Mouse (Mus musculus) brain, adult 2 months (tissue): Measurements from ENCODE around the gene Myo15.
"Not testable (repeated sequence)": the region's sequence is repeated elsewhere in the genome, so short reads cannot be mapped to it uniquely, and the experiment has no call there.

Experiments used
- DNase-seq: peaks from one replicate; pipeline ENCODE4 v3.0.0; 2011; ENCODE audit warnings: low read depth, low spot score

The Myo15 gene

DNA sequence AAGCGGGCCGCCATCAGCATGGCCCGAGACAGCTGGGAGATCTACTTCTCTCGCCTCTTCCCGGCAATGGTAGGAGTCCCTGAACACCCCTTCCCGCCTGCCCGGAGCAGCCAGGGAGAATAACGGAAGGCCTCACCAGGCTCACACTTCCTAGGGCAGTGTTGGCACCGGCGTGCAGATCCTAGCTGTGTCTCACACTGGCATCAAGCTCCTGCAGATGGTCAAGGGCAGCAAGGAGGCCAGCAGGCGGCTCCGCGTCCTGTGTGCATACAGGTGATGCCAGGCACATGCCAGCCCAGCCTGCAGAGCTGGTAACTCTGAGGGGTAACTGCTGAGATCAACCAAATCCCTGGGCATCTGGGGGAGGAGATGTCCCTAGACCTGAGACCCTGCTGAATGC lies 38.1 kb downstream of the Myo15 start:
- peak; percentile 53 for DNase-seq

DNA sequence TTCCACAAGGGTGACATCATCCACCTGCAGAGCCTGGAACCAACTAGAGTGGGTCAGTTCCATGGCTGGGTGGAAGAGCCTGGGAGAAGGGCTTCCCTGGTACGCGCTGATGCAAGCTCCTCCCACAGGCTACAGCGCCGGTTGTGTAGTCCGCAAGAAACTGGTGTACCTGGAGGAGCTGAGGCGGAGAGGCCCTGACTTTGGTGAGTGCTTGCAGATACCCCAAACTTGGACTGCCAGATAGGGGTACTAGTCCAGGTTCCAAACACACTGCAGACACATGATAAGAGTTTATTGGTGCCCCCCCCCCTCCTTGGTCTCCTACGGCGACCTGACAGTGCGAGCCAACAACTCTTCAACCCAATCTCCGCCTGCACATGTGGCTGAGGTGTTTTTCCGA lies 39.8 kb downstream of the Myo15 start:
- peak; percentile 12 for DNase-seq

DNA sequence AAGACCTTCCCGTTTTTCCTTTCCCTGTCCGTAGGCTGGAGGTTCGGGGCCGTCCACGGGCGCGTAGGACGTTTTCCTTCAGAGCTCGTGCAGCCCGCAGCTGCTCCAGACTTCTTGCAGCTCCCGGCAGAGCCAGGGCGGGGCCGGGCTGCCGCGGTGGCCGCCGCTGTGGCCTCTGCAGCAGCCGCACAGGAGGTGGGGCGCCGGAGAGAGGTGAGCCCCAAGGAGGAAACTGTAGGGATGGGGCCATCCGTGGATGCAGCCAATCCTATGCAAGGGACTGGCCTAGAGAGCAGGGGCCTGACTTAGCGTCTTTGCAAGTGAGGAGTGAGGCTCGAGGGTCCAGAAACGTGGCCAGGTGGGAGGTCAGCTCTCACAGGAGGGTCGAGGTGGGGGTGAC lies 40.4 kb downstream of the Myo15 start:
- peak; percentile 16 for DNase-seq

DNA sequence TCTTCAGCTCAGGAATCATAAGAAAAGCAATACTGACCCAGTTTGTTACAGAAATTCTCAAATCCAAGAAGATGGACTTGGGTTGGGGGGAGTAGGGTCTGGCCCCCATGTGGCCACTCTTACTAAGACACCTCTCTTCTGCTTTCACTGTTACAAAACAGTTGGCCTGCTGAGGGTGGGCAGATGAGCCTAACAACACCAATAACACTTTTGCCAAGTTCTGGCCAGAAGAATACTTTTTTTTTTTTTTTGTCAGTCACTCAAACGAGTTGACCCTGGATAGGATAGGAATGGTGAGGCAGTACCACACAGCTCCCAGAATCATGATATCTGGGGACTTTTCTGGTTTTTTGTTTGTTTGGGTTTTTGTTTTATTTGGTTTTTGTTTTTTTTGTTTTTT lies 42.8 kb downstream of the Myo15 start:
- no peak for DNase-seq

DNA sequence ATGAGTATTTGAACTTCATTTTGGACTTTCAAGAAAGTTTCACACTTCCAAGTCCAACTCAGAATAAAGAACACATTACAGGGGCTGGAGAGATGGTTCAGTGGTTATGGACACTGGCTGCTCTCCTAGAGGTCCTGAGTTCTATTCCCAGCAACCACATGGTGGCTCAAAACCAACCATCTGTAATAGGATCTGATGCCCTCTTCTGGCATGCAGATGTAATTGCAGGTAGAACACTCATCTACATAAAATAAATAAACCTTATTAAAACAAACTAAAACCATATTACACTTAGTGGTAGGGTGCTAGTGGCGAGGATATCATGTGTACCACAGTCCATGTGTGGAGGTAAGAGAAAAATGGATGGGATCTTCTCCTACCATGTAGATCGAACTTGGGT lies 43.4 kb downstream of the Myo15 start:
- DNase-seq: no peak

DNA sequence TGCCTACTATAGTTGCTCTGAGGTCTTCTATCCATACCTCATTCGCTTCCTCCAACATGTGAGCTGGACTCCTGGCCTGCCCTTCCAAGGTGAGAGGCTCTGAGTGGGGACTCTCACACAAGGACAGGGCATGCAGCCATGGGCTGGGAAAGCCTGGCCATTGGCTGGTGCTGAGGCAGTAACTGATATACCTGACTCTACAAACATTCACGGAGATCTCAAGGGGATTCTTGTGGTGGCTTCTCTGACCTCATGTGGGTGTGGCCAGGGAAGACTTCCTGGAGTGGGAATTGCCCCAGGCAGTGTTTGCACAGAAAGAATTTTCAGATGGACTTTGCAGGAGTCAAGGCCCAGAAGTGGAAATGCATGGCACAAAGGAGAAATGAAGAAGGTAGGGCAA lies 45.8 kb downstream of the Myo15 start:
- DNase-seq: no peak

DNA sequence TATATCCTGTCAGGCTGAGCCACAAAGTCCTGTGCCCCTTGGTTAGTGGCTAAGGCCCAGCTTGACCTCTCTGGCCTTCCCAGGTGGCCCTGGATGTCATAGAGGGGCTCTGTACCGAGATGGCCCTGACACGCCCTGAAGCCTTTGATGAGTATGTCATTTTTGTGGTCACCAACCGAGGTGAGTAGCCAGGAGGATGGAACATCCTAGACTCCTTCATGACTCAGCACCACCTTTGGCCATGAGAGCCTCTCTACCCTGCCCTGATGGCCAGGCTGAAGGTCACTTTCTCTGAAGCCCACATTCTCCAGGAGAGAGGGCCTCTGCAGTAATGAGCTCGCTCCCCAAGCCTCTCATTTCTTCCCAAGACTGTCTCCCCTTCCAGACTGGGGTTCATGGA lies 49.2 kb downstream of the Myo15 start:
- DNase-seq: no peak

DNA sequence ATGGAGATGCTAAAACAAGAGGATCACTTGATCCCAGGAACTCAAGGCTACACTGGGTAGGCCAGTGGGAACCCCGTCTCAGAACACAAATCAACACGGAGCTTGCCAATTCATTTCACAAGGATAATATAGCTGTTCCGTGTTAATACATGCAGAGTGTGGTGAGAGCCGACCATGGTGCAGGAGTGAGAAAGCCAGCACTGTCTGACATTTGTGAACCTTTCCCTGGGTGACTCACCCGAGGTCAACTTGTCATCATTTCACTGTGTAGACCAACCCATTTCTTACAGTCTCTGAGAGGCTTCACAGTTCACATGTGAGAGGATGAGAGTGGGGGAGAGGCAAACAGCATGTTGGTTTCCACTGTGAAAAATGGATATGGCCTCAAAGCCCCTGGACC lies 52.9 kb downstream of the Myo15 start:
- DNase-seq: no peak

DNA sequence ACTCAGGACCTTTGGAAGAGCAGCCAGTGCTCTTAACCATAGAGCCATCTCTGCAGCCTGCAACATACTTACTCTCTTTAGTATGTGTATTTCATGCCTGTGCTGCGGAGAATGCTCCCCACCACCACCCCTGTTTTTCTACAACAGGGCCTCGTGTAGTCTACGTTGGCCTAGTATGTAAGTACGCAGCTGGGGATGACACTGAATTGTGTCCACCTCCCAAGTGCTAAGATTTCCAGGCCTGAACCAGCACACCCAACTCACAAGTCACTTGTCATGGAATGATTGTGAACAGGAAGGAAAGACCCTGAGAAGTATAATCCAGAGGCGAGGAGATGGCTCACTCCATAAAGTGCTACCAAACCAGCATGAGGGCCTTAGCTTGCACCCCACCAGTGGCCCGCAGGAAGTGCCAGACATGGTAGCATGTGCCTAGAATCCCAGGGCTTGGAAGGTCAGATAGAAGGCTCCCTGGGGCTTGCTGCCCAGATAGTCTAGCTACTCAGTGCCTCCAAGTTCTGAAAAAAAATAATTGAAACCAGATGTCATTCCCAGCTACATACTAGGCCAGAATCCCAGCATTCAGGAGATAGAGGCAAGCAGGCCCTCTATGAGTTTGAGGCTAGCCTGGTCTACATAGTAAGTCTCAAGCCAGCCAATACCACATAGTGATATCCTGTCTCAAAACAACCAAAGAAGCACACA lies 53.7 kb downstream of the Myo15 start:
- no peak for DNase-seq

DNA sequence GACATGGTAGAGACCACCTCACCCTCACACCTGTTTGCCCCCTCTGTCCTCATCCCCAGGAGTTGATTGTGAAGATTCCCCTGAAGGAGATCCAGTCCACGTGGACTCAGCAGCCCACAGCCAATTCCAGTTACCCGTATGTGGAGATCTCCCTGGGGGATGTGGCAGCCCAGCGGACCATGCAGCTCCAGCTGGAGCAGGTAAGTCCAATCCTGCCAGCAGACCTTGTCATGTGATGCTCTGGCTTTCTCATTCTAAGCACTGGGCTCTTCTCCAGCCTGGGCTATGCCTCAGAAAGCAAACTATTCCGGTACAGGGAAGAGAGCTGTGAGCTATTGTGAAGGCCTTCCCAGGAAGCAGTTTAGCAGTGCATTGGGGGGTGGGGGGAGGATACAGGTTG lies 57.3 kb downstream of the Myo15 start:
- DNase-seq: peak; percentile 17

DNA sequence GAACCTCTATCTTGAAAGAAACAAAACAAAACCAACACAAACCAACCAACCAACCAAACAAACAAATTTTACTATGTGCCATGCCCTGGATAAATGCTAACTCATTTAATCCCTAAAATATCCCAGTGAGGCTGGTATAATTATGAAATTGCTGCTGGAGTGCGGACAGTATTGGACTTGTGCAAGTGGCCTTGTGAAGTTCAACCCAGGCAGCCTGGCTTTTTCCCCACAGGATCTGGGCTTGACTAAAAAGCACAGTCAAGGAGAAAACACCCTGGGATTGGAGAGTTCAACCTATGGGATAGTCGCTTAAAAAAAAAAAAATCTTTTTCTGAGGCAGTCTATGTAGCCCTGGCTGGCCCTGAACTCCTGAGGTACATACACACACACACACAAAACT lies 66.5 kb downstream of the Myo15 start:
- DNase-seq: no peak

DNA sequence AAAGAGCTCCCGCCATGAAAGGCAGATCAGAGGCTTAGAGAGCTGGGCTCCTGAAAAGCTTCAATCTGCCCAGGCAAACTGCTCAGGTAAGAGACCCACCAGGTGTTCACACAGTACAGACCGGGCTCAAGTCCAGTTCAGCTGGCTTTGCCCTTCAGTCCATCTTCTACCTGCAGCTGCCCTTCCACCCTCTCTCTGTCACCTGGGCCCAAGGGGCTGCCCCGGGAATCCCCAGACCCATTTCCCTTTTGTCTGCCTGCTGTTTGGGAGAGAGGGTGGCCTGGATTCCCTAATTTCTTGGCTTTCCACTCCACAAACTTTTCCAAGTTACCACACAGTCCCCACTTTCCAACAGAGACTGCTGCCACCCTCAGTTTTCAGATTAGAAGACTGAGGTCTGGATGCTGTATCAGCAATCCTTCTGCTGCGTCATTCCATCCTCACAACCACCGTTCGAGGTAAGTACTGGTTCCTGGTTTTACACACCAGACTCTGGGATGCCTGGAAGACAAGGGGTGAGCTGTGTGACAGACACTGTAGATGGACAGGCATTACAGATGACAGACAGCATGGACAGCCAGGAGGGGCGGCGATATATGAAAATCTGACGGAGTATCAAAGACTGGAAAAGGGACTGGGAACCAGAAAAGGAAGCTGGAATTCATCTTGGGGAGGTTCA lies 67.2 kb downstream of the Myo15 start, which contains the start of gene Alkbh5:
Gene Alkbh5 (plus strand): TSS at position 202 of the 679 bp plus-strand sequence.
- peak; percentile 74 for DNase-seq

DNA sequence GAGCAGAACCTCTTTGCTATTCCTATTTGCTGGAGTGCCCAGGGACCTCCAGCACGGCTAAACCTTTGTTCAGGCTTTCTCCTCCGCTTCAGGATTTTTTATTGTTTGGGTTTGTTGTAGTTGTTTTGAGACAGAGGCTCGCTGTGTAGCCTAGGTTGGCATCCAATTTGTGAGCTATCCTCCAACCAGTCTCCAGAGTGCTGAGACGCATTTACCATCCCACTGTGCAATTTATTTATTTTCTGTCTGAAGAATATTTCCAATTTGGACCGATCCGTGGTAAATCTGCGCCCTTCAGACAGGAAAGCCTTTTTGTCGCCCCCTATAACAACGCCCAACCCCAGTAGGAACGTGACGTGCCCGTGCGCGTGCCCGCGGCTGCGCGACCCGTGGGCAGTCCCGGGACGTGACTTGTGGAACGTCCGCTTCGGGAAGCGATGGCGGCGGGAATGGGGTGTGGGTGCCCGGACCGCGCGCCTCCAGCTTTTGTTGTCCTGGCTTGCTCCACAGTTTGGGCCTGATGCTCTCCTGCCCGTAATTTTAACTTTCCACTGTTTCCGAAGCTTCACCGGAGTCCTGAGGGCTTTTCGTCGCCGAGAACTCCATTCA lies 67.8 kb downstream of the Myo15 start:
- peak; percentile 97 for DNase-seq

DNA sequence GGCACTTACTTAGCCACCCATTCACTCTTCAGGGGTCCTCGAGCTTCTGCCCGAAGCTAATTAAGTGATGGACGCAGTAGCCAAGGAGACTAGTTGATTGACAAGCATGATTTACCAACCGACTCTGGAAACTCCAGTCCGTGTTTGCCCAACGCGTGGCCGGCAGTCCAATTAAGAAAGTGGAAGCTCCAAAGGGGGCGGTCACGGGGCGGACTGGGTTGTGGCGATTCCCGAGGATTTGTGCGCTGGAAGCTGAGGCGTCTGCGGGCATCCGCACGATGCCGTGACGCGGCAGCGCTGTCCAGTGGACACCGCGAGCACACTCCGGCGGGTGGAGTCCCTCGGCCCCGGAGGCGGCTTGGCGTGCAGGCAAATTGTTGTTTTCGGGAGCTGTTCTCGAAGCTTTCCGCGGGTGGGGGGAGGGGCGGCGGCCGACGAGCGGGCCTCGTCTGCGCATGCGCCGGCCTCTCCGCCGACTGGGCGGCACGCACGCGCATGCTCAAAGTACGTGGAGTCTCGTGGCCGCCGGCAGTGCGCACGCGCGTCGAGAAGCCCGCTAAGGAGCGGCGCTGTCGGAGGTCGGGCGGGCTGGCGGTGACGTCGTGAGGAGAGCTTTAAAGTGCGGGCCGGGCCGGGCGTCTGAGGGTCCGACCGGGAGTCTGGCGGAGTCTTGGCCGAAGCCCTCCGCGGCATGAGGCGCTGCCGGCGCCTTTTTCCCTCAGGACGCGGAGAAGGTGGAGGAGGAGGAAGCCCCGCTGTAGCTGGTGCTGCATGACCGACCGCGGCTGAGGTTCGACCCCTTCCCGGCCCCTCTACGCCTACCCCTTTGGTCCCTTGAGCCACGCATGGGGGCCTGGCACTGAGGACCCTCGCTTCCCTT lies 68.6 kb downstream of the Myo15 start:
- DNase-seq: peak; percentile 99

DNA sequence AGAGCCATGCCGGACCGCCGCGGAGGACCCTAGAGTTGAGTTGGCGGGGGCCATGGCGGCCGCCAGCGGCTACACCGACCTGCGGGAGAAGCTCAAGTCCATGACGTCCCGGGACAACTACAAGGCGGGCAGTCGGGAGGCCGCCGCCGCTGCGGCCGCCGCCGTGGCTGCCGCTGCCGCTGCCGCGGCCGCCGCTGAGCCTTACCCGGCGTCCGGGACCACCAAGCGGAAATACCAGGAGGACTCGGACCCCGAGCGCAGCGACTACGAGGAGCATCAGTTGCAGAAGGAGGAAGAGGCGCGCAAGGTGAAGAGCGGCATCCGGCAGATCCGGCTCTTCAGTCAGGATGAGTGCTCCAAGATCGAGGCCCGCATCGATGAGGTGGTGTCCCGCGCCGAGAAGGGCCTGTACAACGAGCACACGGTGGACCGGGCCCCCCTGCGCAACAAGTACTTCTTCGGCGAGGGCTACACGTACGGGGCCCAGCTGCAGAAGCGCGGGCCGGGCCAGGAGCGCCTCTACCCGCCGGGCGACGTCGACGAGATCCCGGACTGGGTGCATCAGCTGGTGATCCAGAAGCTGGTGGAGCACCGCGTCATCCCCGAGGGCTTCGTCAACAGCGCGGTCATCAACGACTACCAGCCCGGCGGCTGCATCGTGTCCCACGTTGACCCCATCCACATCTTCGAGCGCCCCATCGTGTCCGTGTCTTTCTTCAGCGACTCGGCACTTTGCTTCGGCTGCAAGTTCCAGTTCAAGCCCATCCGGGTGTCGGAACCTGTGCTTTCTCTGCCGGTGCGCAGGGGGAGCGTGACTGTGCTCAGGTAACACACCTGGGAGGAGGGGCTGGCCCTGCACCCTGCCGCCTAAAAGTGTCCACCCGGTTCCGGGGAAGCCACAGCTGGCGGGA lies 69.5 kb downstream of the Myo15 start:
- DNase-seq: peak; percentile 35

DNA sequence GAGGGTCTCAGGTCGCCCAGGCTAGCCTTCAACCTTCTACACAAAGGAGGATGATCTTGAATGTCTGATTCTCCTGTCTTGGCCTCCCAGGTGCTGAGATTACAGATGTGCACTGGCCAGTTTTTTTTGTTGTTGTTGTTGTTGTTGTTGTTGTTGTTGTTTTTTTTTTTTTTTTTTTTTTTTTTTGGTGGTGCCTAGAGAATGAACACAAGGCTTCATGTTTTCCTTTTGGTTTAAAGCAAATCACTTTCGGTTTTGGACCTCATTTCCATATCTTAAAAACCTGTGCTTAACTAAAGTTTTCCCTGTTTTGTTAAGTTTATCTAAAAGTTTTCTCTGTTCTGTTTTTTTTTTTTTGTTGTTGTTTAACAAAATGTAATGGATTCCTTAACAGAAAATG lies 70.4 kb downstream of the Myo15 start:
- DNase-seq: no peak

DNA sequence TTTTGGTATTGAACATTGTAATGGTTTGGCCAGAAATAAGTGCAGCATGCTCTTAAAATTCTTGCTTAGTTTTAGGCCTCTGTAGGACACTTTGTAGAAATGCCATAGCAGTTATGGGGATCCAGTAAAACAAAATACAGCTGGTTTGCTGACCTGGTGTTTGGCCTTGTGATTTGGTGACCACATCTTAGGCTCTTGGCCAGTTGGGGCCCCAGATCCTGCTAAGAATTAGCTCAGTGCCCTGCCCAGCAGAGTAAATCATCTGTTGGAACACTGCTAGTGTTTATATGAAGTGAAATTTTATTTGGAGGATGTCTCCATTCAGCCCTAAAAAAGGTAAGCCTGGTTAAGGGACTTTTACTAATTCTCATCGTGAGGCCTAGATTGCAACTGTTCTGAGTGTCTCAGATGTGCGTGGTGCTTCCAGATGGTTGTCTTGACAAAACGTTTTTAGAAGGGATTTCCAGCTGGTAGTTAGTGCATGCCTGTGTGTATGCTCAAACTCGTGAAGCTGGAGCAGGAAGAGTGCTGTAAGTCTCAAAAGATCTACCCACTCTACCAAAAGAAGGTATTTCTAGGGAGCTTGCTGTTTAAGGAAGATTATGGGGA lies 71.0 kb downstream of the Myo15 start:
- DNase-seq: peak; percentile 83

DNA sequence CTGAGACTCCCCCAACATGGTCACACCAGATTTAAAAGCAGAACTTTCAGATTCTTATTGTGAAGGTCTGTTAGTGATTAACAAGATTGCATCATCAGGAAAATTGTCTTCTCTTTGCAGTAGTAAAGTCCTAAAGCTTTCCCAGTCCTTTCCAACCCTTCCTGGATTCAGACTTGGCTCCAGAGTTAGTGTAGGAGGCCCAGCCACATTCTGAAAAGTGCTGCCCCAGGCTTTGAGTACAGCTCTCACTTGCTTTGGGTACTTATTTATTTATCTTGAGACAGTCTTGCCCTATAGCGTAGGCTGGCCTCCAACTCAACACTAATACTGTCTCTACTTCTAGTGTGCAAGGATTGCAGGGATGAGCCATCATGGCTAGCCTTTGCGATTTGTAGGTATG lies 71.6 kb downstream of the Myo15 start:
- no peak for DNase-seq

DNA sequence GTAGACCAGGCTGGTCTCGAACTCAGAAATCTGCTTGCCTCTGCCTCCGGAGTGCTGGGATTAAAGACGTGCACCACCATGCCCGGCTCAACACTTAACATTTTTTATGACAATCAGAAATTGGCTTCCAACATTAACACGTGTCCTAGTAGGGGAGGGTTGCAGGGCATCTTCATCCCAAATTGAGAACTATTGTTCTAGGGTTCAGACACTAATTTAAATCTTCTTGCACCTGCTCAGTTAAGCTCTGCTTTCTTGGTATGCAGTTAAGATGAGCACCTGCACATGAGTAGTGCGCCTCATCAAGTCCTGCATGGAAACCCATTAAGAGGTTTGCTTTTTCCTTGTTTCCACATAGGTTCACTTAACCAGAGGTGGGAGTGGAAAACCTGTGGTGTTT lies 72.7 kb downstream of the Myo15 start:
- DNase-seq: no peak

DNA sequence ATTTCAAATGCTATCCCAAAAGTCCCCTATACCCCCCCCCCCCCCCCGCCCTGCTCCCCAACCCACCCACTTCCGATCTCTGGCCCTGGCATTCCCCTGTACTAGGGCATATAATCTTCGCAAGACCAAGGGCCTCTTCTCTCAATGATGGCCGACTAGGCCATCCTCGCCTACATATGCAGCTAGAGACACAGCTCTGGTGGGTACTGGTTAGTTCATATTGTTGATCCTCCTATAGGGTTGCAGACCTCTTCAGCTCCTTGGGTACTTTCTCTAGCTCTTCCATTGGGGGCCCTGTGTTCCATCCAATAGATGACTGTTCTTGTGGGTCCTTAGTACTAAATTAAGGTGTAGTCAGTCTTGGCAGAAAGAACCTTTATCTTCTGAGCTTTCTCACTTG lies 74.1 kb downstream of the Myo15 start:
- DNase-seq: not testable (repeated sequence)

DNA sequence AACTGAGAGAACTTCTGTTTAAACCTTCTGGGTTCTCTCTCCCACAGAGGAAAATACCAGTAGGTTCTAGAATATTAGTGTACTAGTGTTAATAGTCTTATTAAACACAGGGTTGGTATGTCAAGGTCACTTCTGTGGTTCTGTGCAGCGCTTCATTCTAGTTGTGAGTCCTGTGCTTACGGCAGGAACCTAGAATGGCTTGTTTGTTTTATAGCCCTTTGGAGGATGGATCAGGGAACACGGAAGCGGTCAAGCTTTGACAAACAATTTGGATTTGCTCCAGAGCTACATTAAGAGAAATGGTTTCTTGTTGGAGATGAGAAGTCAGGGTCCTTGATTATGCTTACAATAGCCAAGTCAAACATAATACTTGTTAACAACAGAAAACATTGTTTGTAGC lies 76.3 kb downstream of the Myo15 start:
- DNase-seq: no peak
